Mouse (Mus musculus) CH12.LX (cell line): ENCODE measurements around the gene Tnfrsf11a. TPM values are rescaled to one million over a fixed set of nuclear protein-coding genes. Genes with fewer than 3 reads are reported as not detected.

Experiments used
- DNase-seq: peaks from one replicate; pipeline ENCODE4 v3.0.0-alpha.2; 2013; ENCODE audit errors: extremely low read depth
- H3K27ac ChIP-seq: 2 replicates; pipeline ENCODE4 v1.5.1; 2012; ENCODE audit warnings: low read depth, mild to moderate bottlenecking, control low read depth, moderate library complexity; ENCODE audit not compliant: insufficient read depth
- H3K27me3 ChIP-seq: replicated peaks from 2 replicates; pipeline ENCODE3; 2012; ENCODE audit warnings: inconsistent platforms
- H3K36me3 ChIP-seq, 2 experiments: replicated peaks in 1 of 2; 2 replicates each; pipeline versions ENCODE3 to v1.6.1; 2012; ENCODE audit warnings: inconsistent platforms in 1 of 2, low read length in 1 of 2, mild to moderate bottlenecking in 1 of 2, mixed read lengths in 1 of 2, moderate library complexity in 1 of 2; ENCODE audit not compliant: control insufficient read depth in 1 of 2, insufficient read depth in 1 of 2
- H3K4me1 ChIP-seq, 2 experiments: 2 replicates each; pipeline ENCODE4 v1.6.1; 2012; ENCODE audit warnings: inconsistent platforms in 1 of 2, moderate library complexity in 1 of 2; ENCODE audit not compliant: insufficient read depth in 2 of 2, control insufficient read depth in 1 of 2
- H3K4me2 ChIP-seq: 2 replicates; pipeline ENCODE4 v1.6.1; 2012; ENCODE audit warnings: low read depth, mild to moderate bottlenecking, control low read depth; ENCODE audit not compliant: poor library complexity, insufficient read depth, severe bottlenecking
- H3K4me3 ChIP-seq, 3 experiments: fragments of 150-350 bp in 1 of 3; sonication (generic) in 1 of 3; replicated peaks in 1 of 3; 2 replicates each; pipeline versions ENCODE3 to v1.5.1; 2011 to 2012; ENCODE audit warnings: low read depth in 2 of 3, low read length in 2 of 3, mild to moderate bottlenecking in 2 of 3, moderate library complexity in 2 of 3, control low read depth in 1 of 3, improper control_type of control experiment in 1 of 3, inconsistent platforms in 1 of 3, mixed read lengths in 1 of 3; ENCODE audit not compliant: poor library complexity in 1 of 3
- H3K79me2 ChIP-seq: replicated peaks from 2 replicates; pipeline ENCODE4 v1.6.1; 2012; ENCODE audit warnings: mild to moderate bottlenecking, moderate library complexity; ENCODE audit not compliant: control insufficient read depth, poor library complexity, insufficient read depth, severe bottlenecking; ENCODE audit errors: extremely low read depth
- H3K9ac ChIP-seq: 2 replicates; pipeline ENCODE4 v1.6.1; 2012; ENCODE audit warnings: low read depth, mild to moderate bottlenecking, control low read depth, moderate library complexity; ENCODE audit not compliant: insufficient read depth
- H3K9me3 ChIP-seq: replicated peaks from 2 replicates; pipeline ENCODE3; 2012; ENCODE audit warnings: low read length, inconsistent platforms, mixed read lengths
- CHD1 ChIP-seq: IDR thresholded peaks from 2 replicates; pipeline ENCODE4 v1.6.1; 2012; ENCODE audit warnings: low read depth, low read length, improper control_type of control experiment, inconsistent platforms
- CHD2 ChIP-seq: IDR thresholded peaks from 2 replicates; pipeline ENCODE4 v1.6.1; 2011; ENCODE audit warnings: low read length, improper control_type of control experiment
- CTCF ChIP-seq, 2 experiments: IDR thresholded peaks in 1 of 2; conservative IDR thresholded peaks in 1 of 2; 2 replicates each; pipeline ENCODE4 v1.5.1; 2011 to 2012; ENCODE audit warnings: low read depth in 2 of 2, low read length in 2 of 2, improper control_type of control experiment in 1 of 2, inconsistent platforms in 1 of 2, mild to moderate bottlenecking in 1 of 2, moderate library complexity in 1 of 2
- ELF1 ChIP-seq: IDR thresholded peaks from 2 replicates; pipeline ENCODE4 v1.6.1; 2014; ENCODE audit warnings: low read depth, mild to moderate bottlenecking, inconsistent platforms, low read length, improper control_type of control experiment
- EP300 ChIP-seq: IDR thresholded peaks from 2 replicates; pipeline ENCODE4 v1.6.1; 2011; ENCODE audit warnings: low read length, improper control_type of control experiment
- ETS1 ChIP-seq: conservative IDR thresholded peaks from 2 replicates; pipeline ENCODE4 v1.6.1; 2012; ENCODE audit warnings: low read depth, mild to moderate bottlenecking, inconsistent platforms, low read length, improper control_type of control experiment, moderate library complexity
- GABPA ChIP-seq: IDR thresholded peaks from 2 replicates; pipeline ENCODE4 v1.6.1; 2012; ENCODE audit warnings: low read depth, low read length, improper control_type of control experiment, inconsistent platforms; ENCODE audit not compliant: insufficient replicate concordance
- JUN ChIP-seq: IDR thresholded peaks from 2 replicates; pipeline ENCODE4 v1.6.1; 2011; ENCODE audit warnings: low read depth, mild to moderate bottlenecking, low read length, improper control_type of control experiment, moderate library complexity; ENCODE audit not compliant: insufficient read depth
- MAFK ChIP-seq: IDR thresholded peaks from 2 replicates; pipeline ENCODE4 v1.6.1; 2011; ENCODE audit warnings: low read length, improper control_type of control experiment; ENCODE audit not compliant: insufficient replicate concordance
- MAX ChIP-seq: IDR thresholded peaks from 2 replicates; pipeline ENCODE4 v1.6.1; 2011; ENCODE audit warnings: low read length, improper control_type of control experiment
- MEF2A ChIP-seq: IDR thresholded peaks from 2 replicates; pipeline ENCODE4 v1.6.1; 2014; ENCODE audit warnings: low read depth, mild to moderate bottlenecking, inconsistent platforms, low read length, improper control_type of control experiment, borderline replicate concordance
- MYC ChIP-seq: IDR thresholded peaks from 2 replicates; pipeline ENCODE4 v1.6.1; 2011; ENCODE audit warnings: low read depth, mild to moderate bottlenecking, improper control_type of control experiment, low read length
- NELFE ChIP-seq: IDR thresholded peaks from 2 replicates; pipeline ENCODE4 v1.6.1; 2011; ENCODE audit warnings: low read depth, low read length, improper control_type of control experiment
- PAX5 ChIP-seq: IDR thresholded peaks from 2 replicates; pipeline ENCODE4 v1.6.1; 2012; ENCODE audit warnings: low read length, inconsistent platforms, mixed read lengths
- POLR2A ChIP-seq: IDR thresholded peaks from 2 replicates; pipeline ENCODE4 v1.6.1; 2011; ENCODE audit warnings: low read depth, mild to moderate bottlenecking, improper control_type of control experiment, low read length
- RCOR1 ChIP-seq: conservative IDR thresholded peaks from 2 replicates; pipeline ENCODE4 v1.6.1; 2012; ENCODE audit warnings: low read depth, mild to moderate bottlenecking, inconsistent platforms, low read length, improper control_type of control experiment
- TBP ChIP-seq: conservative IDR thresholded peaks from 2 replicates; pipeline ENCODE4 v1.6.1; 2011; ENCODE audit warnings: low read depth, low read length, improper control_type of control experiment
- ZKSCAN1 ChIP-seq: IDR thresholded peaks from 2 replicates; pipeline ENCODE4 v1.6.1; 2012; ENCODE audit warnings: low read depth, inconsistent platforms, low read length, improper control_type of control experiment, borderline replicate concordance
- ZMIZ1 ChIP-seq: IDR thresholded peaks from 2 replicates; pipeline ENCODE4 v1.6.1; 2012; ENCODE audit warnings: low read depth, mild to moderate bottlenecking, inconsistent platforms, low read length, improper control_type of control experiment
- dilution Hi-C: fragments of 300-500 bp; cut with MboI; formaldehyde crosslinking; loops from 2 replicates; pipeline ENCODE4 v1.14.3; 2020; ENCODE audit warnings: low sequenced_read_pairs; ENCODE audit not compliant: extremely low pct_unique_long_range_greater_than_20kb, extremely low pct_ligation_motif_present
- in situ Hi-C: fragments of 300-500 bp; cut with MboI; formaldehyde crosslinking; loops from 3 replicates; pipeline ENCODE4 v1.14.3; 2019; ENCODE audit warnings: low sequenced_read_pairs, low pct_ligation_motif_present, low pct_unique_long_range_greater_than_20kb, mixed read lengths
- polyA plus RNA-seq: library from polyadenylated mRNA; unstranded; fragments of >175 nt; gene quantifications from 2 replicates; pipeline ENCODE4 v1.2.1, GENCODE M21; 2012; ENCODE audit warnings: low read depth; ENCODE audit not compliant: insufficient read length
- total RNA-seq, 2 experiments: library from RNA; depleted of rRNA; stranded (reverse); fragments of 300-350 nt in 1 of 2; fragments of >200 nt in 1 of 2; gene quantifications; 2 replicates each; pipeline ENCODE4 v1.2.3; 2012 to 2014

The Tnfrsf11a gene
- total and polyA plus RNA-seq, 3 experiments: 0.20 to 2.5 (median 0.28) TPM

GRCm38 (mm10) chr1:105877808-105878207, 97.3 kb downstream of the Tnfrsf11a start:
- no peaks in the 10 kb centered on the region for H3K36me3 ChIP-seq
- H3K27ac ChIP-seq: no peak overlapping the region
- dilution Hi-C loops: no loop called here
- no peaks in the 10 kb centered on the region for H3K9me3 ChIP-seq
- in situ Hi-C loops: no loop called here
- no peak overlapping the region for H3K4me2 ChIP-seq
- TF ChIP-seq MAFK: no peak
- TF ChIP-seq, all 38 proteins: peak for 0
- Histone ChIP-seq H3K27me3 (no peaks in the 10 kb centered on the region), H3K9ac (no peak overlapping the region), H3K79me2 (no peaks in the 10 kb centered on the region), H3K4me3 (no peak overlapping the region), H3K4me1 (peaks cover 5 to 23% of the 10 kb centered on the region in 2 experiments)
- DNase-seq: no peak

- Histone ChIP-seq H3K27me3 (no peaks in the 10 kb centered on the region), H3K27ac (no peak overlapping the region), H3K9ac (no peak overlapping the region), H3K79me2 (no peaks in the 10 kb centered on the region), H3K36me3 (no peaks in the 10 kb centered on the region), H3K4me2 (no peak overlapping the region), H3K9me3 (no peaks in the 10 kb centered on the region), H3K4me3 (no peak overlapping the region), H3K4me1 (peaks cover 5 to 16% of the 10 kb centered on the region in 2 experiments)
- in situ Hi-C loops: no loop called here
- no peak for DNase-seq
- dilution Hi-C loops: no loop called here
- no peak for TF ChIP-seq ZMIZ1
- TF ChIP-seq PAX5: no peak
- no peak for TF ChIP-seq POLR2A
- TF ChIP-seq CHD1: no peak
- TF ChIP-seq CHD2: no peak
- TF ChIP-seq ELF1: no peak
- no peak for TF ChIP-seq ZKSCAN1
- TF ChIP-seq MEF2A: no peak
- no peak for TF ChIP-seq NELFE
- TF ChIP-seq JUN: no peak
- no peak for TF ChIP-seq TBP
- no peak for TF ChIP-seq MYC
- TF ChIP-seq MAFK: no peak
- no peak for TF ChIP-seq EP300
- no peak for TF ChIP-seq MAX
- TF ChIP-seq RCOR1: no peak
- no peak for TF ChIP-seq GABPA
- TF ChIP-seq ETS1: no peak
- TF ChIP-seq CTCF (conservative IDR thresholded peaks at IDR 0.05 in 1 of 2, IDR thresholded peaks at IDR 0.05 in 1 of 2; ENCODE audit: low read depth in 2 of 2, low read length in 2 of 2): no peak
These were observed 97.9 kb downstream of the Tnfrsf11a start for GRCm38 (mm10) chr1:105878416-105878815.
